Mouse (Mus musculus) 416B (cell line): ENCODE results near the gene Ddx39.

Experiments
- DNase-seq: peaks from one replicate; pipeline ENCODE4 v3.0.0; 2011; ENCODE audit warnings: low read depth

The Ddx39 gene

DNA sequence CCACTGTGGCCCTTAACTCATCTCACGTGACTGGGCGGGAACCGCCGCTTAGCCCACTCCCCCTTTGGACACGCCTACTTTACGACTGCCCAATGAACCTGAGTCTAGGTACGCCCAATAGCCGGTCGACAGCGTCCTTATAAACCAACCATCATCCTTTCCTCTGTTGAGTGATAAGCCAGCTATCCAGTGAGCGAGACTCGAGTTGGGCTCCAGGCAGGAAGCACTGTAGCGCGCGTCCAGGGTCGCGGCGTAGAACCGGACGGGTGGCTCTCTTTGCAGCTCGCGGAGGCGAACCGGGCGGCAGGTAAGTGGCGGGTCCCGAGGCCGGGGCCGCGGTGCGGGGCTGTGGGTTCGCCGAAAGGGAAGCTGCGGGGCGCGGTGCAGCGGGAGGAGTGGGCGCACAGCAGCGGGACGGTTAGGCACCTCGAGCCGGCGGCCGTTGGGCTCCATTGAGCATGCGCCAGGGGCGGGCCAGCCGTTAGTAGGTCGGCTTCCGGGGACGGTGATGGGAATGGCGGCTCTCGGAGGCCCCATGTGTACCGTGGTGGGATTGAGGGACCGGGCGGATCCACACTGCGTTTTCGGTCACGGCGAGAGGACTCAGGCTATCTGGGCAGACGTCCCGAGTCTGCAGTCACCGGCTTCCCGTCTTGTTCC is at the start of gene Ddx39:
Gene Ddx39, plus strand, starts transcription at position 147 of the 660 bp plus-strand sequence.
- DNase-seq = peak; percentile 100

DNA sequence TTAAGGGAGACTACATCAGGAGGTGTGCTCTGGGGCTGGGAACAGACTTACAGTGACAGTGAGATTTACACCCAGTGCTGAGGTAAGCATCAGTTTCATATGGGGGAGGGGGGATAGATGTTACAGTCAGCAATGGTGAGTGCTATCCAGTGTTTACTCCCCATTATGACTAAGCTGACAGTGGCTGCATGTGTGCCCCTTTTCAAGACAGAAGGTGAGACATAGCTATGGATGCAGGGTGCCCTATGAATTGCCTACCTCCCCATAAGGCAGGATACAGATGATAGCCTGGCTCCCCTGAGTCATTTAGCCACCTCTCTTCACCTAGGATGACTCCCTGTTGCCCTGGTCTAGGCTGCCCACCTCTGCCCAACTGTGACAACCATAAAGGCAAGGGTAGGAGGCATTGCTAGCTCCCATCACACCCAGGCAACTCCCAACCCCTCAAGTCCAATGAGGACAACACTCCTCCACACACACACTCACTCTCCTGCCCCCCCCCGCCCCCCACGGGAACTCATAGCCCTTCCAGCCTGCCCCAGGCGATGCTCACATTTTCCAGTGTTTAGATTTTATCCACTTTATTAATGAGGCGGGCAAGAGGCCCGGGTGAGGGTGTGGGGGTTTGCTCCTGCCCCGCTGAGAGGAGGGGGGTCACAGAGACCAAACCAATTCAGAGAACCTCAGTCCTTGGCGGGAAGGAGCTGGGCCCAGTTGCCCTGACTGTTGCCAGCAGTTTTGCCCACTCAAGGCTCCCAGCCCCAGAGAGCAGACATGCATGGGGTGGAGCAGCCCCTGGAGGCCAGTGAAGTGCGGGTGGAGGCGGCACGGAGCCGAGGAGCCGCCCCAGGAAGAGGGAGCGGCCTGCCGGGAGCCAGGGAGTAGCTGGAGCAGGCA is 48.8 kb upstream of the Ddx39 start, which contains the start of gene Ptger1:
Gene Ptger1, plus strand, starts transcription at position 710 of the 897 bp plus-strand sequence.
- DNase-seq = no peak

DNA sequence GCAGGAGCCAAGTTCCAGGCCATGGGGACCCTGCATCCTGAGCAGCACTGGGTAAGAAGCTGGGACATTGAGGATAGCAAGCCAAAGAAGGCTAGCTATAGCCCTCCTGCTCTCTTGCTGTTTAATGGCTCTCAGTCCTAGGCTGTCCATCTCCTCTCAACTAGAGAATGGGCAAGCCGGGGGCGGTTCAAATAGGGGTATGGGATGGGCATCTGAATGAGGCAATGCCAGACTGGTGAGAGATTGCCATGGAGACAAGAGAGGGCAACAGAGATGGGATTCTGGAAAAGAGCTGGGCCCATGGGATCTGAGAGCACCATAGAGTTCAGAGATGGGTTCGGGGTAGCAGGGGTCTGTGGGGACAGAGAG is 48.1 kb upstream of the Ddx39 start:
- no peak for DNase-seq

DNA sequence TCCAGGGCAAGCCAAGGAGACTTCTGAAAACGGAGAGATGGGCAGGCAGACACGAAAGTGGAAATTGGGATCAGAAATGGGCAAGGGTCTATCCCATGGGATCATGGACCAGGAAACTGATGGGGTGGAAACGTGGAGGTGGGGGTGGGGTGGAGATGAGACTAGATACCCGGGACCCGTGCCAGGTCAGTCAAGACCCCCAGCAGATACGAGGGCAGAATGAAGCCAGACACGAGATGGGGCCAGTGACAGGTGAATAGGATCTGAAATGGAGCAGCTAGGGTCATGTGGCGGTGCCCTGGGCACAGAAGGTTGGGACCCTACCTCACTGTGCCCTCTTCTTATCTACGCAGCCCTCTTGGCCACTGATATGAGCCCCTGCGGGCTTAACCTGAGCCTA is 47.5 kb upstream of the Ddx39 start:
- no peak for DNase-seq

DNA sequence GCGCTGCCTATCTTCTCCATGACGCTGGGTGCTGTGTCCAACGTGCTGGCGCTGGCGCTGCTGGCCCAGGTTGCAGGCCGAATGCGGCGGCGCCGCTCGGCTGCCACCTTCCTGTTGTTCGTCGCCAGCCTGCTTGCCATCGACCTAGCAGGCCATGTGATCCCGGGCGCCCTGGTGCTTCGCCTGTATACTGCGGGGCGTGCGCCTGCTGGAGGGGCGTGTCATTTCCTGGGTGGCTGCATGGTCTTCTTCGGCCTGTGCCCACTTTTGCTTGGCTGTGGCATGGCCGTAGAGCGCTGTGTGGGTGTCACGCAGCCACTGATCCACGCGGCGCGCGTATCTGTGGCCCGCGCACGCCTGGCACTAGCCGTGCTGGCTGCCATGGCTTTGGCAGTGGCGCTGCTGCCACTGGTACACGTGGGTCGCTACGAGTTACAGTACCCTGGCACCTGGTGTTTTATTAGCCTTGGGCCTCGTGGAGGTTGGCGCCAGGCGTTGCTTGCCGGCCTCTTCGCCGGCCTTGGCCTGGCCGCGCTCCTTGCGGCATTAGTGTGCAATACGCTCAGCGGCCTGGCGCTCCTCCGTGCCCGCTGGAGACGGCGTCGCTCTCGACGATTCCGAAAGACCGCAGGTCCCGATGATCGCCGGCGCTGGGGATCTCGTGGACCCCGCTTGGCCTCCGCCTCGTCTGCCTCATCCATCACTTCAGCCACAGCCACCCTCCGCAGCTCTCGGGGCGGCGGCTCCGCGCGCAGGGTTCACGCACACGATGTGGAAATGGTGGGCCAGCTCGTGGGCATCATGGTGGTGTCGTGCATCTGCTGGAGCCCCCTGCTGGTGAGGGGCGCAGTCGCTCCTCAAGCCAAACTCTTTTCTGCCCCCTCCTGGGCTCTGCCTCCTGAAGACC is 46.7 kb upstream of the Ddx39 start:
- DNase-seq = no peak

DNA sequence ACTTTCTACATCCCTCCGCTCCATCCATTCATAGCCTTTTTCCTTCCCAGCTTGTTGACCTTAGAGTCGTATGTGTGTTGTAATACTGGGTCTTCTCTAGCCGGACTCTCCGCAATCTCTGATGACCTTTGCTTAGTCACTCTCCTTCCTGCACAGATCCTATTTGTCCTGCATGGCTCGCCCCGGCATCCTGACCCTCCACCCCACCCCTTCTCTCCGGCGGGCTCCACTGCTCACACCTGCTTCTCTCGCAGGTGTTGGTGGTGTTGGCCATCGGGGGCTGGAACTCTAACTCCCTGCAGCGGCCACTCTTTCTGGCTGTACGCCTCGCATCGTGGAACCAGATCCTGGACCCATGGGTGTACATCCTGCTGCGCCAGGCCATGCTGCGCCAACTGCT is 46.0 kb upstream of the Ddx39 start:
- DNase-seq = no peak

DNA sequence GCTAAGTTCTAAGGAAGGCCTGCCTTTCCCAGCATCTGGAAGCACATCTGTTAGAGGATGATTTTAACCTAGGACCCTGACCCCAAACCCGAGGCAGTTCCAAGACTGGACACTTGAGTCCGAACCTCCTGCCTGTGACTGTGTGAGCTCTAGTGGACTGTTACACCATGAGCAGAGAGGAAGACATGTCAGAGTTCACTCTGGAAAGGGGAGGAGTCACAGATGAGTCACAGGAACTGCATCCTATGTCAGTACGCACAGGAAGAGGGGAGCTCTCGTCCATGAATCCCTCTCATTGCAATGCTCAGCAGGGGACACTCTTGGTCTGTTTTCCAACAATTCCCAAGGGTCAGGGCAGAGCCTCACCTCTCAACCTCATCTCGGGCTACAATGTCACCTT is 42.0 kb upstream of the Ddx39 start:
- peak; percentile 54 for DNase-seq

DNA sequence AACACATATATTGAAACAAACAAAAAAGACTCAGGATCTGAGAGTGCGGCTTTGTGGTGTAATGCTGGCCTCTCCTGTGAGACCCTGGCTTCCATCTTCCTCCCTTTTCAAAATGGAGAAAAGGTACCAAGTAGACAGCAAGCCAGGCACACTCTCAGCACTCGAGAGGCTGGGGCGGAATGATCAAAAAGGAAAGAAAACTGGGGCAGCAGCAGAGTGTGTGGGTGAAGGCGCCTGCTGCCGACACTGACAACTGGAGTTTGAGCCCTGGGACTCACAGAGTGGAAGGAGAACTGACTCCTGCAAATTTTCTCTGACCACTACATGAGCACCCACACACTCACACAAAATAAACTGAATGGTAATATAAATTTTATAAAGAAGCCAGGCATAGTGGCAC is 40.5 kb upstream of the Ddx39 start:
- DNase-seq = no peak

DNA sequence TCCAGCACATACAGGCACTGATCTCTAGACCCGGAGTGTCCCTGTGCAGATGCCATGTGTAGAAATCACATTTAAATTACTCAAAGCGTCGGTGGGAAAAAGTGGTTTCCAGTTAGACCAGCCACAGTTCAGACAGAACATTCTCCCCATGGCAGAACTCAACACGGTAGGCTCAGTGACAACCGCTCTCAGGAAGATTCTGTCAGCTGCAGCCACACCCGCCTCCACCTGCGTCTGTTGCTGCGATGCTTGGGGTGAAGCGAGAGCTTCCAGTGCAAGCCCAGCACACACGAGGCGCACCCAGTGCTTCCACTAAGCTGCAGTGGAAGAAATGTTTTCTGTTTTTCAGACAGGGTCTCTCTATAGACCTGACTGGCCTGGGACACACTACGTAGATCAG is 35.1 kb upstream of the Ddx39 start:
- DNase-seq = no peak

DNA sequence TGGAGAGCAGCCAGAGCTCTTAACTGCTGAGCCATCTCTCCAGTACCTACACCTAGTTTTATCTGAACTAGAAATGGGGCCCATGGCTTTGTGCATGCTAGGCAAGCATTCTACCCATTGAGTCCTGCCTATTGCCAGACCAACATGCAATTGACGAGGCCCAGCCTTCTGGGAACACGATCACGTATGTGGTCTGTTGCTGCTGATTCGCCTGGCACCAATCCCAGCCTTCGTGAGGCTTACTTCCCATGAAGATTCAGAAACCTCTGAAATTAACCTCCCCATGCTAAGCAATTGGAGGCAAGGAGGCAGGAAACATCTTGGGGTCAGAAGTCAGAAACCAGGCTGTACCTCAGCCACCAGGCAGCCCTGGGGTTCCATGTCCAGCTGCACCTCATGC is 34.4 kb upstream of the Ddx39 start:
- no peak for DNase-seq

DNA sequence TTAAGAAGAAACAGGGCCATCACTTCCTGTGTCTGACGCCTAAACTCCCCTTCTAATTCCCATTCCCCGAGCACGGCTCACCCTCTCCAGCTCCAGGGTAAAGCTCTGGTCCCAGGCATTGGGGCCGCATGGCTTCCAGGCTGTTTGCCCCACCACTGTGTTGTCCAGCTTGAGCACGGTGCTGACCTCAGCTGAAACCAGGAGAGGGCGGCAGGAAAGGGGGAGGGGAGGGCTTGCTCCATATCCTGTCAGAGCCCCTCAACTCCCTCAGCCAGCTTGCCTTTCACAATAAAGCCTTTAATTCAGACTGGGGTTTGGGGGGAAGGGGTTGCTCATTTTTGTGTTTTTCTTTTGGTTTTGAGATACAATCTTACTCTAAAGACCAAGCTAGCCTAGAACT is 33.9 kb upstream of the Ddx39 start:
- DNase-seq = peak; percentile 58

DNA sequence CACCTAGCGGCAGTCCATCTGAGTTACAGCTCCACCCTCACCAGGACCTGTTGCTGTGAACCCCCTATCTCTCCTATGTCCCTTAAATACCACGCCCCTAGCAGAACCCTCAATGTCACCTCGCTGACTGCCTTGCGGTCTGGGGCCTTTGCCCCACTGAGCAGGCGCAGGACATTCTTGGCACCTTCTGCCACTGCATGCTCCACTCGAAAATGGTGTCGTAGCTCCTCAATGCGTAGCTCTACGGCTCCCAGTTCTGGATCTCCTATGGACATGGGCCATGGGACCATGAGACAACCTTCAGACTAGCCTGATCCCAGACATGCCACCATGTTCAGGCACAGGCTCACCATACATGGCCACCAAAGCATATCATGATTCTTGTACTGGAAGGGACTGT is 30.5 kb upstream of the Ddx39 start:
- no peak for DNase-seq

DNA sequence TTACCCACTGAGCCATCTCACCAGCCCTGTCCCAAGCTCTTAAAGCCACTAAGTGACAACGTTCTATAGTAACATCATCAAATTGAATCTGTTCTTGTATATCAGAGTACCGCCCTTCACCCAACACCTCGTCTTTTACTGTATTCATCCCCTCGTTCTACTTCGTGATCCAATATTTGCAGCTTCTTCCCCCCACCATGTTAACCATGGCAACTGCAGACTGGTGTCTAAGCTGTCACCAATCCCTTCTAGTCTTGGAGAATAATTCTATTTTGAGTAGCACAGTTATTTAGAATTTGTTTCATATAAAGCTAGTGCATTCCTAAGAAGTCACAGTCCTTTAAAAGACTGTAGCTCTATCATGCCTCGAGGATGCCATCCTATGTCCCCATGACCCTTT is 25.7 kb upstream of the Ddx39 start:
- DNase-seq = no peak

DNA sequence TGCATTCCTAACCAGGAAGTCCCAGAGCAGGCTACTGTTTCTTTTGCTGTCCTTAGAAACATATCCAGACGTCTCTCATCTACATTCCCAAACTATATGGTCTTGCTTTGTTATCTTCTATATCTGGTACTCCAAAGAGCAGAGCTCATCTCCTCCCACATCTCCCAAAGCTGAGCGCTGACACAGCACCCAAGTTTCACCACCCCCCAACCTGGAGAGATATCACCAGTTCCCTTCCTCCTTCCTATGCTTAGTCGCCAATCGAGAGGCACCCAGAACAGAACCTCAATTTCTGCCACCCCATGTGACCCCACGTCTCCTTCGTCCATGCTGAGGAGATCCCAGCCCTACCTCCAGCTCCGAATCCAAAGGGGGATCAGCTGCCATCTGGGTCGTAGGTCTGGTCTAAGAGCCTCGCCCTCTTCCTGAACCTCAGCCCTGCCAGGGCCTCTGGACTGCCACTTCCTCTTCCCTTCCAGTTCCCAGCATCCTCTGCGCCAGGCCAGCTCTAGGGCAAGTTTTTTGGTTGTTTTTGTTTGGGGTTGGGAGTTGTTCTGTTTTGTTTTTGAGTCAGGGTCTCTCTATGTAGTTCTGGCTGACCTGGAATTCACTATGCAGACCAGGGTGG is 21.3 kb upstream of the Ddx39 start:
- DNase-seq = peak; percentile 52

DNA sequence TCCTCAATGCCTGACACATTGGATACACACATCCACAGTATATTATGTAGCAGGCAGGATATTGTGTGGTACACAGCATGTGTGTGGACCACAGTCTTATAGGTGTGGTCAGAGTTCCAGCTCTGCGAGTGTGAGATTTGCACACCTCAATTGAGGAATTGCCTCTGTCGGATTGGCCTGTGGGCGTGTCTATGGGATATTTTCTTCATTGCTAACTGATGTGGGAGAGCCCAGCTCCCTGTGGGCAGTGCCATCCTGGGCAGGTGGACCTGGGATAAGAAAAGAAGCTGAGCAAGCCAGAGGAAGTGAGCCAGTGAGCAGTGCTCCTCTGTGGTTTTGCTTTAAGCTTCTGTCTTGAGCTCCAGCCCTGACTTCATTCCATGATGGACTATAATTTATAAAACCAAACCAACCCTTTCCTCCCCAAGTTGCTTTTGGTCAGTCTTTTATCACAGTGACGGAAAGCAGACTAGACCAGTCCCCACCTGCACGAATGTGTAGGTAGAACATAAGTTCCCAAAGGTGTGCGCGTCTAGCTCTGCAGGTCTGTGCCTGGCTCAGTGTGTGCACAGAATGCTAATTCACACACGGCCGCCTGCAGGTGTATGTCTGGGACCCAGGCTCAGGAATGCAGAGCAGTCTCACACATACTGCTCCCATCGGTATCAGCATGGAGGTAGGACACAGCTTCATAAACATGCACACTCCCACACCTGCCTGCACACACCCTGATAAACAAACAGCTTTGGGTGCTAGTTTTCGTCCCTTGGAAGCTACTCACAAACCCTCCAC is 20.4 kb upstream of the Ddx39 start:
- DNase-seq = peak; percentile 27

DNA sequence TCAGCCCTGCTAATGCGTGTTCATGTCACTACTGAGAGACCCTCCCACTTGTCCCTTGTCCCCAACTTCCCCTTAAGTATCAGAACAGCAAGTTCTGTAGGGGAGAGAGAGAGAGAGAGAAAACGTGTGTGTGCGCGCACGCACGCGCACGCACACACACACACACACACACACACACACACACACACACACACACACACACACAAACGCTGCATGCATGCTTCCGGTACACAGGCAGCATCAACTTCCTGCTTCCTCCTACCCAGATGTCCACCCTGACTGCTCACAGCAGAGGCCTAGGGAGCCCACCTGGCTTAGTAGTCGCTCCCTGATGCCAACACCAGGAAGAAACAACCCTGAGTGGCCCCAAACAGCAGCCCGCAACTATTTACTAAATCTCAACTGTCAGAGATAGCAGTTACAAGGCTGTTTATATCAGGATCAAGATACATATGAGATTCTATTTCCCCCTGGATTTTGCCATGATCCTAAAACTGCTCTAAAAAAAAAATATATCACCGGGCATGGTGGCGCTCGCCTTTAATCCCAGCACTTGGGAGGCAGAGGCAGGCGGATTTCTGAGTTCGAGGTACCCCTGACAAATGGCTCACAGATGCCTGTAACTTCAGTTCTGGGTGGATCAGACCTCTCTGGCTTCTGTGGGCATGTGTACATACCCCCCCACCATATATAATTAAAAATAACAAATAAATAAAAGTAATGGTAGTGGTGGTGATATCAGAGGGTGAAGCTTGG is 19.4 kb upstream of the Ddx39 start:
- DNase-seq = peak; percentile 69

DNA sequence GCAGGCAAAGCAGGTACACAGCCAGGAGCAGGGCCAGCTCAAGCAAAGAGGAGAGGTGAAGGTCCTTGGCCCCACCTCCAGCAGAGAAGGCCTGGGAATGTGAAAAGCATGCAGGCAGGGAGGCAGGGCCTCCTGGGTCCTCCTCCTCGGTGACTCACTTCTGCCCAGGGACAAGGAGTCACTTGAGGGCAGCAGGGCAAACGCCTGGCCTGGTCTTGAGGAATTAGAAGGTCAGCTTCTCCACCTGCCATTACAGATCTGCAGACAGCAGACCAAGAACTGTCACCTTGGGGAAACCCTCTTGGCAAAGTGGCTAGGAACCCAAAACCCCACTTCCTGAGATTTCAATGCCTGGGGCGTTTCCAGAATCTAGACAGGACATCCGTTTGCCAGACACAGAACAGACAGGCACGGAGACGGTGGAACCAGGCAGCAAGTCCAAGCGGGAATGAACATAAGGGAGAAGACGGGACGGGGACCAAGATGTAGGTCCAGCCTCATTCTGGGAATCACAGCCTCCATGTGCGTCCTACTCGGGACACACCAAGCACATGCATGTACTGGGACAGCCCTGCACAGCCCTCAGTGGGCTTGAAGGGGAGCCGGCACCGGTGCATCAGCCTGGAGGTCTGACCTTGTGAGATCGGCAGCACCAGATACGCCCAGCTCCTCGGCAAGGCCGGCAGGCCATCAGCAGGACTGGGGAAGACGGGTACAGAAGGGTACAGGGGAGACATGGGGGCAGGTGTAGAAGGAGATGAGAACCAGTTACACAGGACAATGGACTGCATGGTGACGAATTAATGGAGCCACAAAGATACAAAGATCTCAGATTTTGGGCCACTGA is 17.4 kb upstream of the Ddx39 start:
- peak; percentile 79 for DNase-seq

DNA sequence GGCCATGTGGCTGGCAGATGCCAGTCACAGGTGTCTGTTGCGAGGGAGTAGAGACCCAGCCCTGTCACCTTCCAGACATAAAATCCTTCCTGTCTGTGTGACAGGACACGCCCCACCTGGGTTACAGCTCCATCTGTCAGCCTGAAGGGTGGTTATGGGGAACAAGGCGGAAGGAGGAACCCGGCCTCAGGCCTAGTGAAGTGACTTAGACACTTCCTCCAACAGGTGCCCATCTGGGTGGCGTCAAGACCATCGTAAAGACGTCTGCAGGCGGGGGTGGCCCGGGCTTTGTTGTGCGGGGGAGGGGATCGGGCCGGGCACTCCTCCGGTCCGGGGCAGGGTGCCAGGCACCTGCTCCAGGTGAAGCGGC is 16.7 kb upstream of the Ddx39 start:
- DNase-seq = peak; percentile 69

DNA sequence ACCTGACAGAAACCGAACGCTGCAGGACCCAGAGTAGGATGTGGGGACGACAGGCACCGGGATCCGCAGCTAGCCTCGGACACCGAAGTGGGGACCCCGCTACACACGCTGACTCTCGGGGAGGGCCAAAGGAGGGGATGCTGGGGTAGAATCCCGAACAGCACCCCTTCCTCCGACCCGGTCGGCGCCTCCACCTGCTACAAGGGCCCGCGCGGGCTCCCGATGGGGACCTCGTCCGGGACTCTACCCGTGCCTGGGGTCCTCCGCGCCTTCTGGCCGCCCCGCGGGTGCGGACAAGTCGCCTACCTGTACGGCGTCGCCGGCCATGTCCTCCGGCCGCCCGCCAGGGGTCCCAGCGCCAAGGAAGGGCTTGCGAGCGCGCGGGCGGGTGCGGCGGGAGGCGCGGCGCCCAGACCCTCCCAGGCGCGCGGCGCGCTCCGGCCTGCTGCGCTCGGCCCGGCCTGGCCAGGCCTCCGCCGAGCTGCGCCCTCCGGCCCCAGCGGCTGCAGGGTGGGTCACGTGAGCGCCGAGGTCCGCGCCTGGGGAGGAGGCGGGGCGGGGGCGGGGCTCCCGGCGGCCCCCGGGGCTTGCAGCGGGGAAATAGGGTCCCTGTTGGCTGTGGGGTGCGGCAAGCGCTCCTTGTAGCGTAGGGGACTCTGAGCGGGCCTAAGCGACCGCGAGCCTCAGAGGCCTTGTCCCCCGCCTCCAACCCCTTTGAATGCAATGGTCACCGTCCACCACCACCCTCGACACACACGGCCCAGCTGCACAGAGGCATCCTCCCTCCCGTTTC is 16.1 kb upstream of the Ddx39 start, which contains the start of gene Pkn1:
Gene Pkn1, minus strand, starts transcription at position 519 of the 793 bp plus-strand sequence.
- DNase-seq = peak; percentile 87
